Mouse (Mus musculus): Measurements from ENCODE around the gene Fbxl14.
"Not testable (repeated sequence)": the region's sequence is repeated elsewhere in the genome, so short reads cannot be mapped to it uniquely, and the experiment has no call there.

Gene Fbxl14

DNA sequence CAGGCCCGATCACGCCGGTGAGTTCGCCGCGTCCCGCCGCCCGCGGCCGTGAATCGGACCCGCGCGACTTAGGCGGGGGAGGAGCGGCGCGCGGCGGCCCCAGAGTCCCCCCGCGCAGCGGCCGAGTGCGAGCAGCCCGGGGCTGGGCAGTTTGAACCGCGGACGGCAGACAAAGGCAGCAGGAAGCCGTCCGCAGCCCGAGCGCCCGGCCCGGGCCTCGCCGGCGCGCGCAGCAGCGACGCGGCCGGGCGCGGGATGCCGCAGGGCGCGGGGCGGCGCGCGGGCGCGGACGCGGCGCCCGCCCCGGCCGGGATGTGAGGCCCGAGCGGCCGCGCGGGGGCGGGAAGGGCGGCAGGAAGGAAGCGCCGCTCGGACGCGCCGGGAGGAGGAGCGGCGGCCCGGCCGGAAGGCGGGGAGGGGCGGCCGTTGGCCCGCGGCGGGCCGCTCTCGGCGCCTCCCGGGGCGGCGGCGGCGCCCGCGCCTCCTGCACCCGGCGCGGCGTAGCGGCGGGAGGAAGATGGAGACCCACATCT, at the start of gene Fbxl14:
TSS of gene Fbxl14 (plus strand) at position 326 of the 533 bp plus-strand sequence.
- DNase-seq (ENCODE audit: extremely low spot score, low spot score): no peak

DNA sequence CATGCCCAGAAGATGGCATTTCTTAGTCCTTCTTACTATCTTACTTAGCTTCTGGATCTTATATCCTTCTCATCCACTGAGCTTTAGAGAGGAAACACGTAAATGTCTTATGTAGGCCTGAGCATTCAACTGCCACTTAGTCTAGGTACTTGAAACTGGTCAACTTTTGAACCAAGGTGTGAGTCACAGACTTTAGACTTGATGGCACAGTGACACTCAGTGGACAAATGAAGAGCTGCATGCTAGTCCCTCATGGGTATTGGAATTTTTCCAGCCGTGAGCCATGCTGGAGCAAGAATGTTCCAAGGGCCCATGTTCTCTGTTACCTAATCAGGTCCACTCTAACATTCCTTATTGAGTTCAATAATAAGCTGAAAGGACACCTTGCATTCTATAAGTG, 49.0 kb upstream of the Fbxl14 start:
- DNase-seq (ENCODE audit: extremely low spot score, low spot score): no peak

DNA sequence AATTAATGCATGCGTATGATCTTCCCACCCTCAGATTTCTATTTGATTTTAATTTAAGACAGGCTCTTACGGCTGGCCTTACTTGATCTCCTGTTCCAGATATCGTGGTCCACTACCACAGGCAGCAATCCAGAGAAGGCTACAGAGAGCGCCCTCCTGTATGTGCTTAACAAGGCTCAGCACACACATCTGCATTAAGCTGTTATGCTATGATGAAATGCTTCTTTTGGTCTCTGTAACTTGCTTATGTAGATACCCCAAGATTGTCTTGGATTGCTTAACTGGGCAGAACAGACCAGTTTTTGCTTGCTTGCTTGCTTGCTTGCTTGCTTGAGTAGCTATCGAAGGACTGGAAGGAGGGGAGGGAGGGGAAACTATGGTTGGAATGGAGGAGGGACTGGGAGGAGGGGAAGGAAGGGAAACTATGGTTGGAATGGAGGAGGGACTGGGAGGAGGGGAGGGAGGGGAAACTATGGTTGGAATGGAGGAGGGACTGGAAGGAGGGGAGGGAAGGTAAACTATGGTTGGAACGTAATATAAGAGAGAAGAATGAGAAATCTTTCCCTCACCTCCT, 47.6 kb upstream of the Fbxl14 start:
- DNase-seq (ENCODE audit: extremely low spot score, low spot score): no peak

DNA sequence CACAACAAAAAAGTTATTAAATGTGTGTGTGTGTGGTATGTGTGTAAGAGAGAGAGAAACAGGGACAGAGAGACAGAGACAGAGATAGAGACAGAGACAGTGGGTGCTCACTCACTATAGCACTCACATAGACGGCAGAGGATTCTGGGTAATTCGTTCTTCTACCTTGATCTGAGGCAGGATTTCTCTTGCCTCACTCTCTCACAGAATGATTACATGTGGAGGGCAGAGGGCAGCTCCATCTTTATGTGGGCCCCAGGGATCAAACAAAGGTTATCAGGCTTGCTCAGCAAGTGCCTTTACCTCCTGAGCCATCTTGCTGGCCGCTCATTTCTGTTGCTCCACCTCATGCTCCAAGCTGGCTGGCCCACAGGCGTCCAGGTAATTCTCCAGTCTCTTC, 45.1 kb upstream of the Fbxl14 start:
- no peak for DNase-seq (ENCODE audit: extremely low spot score, low spot score)

- no peak for DNase-seq (ENCODE audit: extremely low spot score, low spot score)
These were observed 41.3 kb upstream of the Fbxl14 start for GRCm38 (mm10) chr6:119437894-119438761.

DNA sequence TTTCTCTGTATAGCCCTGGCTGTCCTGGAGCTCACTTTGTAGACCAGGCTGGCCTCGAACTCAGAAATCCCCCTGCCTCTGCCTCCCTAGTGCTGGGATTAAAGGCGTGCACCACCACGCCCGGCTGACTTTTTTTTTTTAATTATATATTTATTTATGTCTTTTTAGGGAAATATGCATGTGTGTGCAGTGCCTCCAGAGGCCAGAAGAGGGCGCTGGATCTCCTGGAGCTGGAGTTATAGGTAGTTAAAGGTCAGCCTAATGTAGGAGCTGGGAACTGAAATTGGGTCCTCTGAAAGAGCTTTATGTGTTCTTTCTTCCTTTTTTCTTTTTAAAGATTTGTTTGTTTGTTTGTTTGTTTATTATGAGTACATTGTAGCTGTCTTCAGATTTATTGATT, 36.7 kb upstream of the Fbxl14 start:
- not testable (repeated sequence) for DNase-seq (ENCODE audit: extremely low spot score, low spot score)

GRCm38 (mm10) chr6:119443742-119444645, 35.5 kb upstream of the Fbxl14 start:
- peak; percentile 81 for DNase-seq (ENCODE audit: extremely low spot score, low spot score)

GRCm38 (mm10) chr6:119445671-119446607, 33.5 kb upstream of the Fbxl14 start:
- DNase-seq (ENCODE audit: extremely low spot score, low spot score): no peak

- DNase-seq (ENCODE audit: extremely low spot score, low spot score): peak; percentile 22
These were observed 31.0 kb upstream of the Fbxl14 start for GRCm38 (mm10) chr6:119448321-119449059.

DNA sequence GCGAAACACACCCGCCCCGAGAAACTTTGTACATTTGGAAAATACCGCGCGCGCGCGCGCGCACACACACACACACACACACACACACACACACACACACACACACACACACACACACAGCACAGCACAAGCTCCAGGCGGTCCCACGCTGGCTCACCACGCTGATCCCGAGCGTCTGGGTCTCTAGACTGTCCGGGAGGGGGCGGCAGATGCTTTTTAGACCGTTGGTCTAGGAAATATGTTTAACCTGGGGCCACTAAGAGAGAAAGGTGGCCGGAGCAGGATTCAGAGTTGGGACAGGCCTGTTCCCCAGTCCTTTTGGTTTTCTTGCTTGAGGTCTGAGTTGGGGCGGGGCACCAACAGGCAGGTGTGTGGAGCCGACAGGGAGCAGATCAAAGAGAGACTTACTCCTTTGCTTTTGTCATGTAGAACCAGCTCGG, 30.4 kb upstream of the Fbxl14 start:
- peak; percentile 64 for DNase-seq (ENCODE audit: extremely low spot score, low spot score)

DNA sequence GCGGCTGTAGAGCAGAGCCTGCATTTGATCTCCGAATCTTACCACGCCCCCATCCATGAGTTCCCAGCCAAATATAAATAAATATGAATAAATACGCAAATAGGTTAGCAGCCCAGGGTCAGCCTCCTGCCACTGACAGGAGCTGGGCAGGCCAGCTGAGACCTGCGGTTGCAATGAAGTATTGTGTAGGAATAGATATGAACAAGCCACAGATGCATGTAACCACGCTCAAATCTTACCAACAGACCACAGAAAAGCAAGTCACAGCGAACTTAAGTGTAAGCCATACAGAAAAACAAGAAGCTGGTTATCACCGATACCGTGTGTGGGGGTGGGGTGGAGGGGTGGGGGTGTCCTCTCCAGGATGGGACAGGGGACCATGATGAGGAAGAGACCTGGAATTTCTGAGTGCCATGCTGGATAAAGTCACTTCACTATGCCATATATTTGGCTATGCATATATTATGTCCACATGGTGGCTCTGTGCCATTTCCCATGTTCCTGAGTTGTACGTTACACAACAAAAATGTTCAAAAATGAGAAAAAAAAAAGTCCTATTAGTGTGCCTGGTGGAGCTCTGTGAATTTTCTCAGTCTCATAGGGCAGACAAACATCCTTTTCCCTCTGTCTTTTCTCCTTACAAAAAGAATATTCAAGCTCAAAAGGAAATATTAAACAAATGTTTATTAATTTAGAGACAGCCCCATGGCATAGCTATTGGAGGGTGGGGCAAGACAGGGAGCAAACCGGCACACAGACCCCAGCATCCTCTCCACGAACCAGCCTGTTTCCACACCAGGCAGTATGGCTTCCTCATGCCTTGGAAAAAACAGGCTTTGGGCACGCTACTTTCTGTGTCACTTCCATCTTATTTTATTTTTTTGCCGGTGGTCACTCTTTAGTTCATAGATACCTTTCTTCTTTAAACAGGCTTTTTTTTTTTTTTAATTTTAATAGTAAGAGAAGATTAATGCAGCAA, 28.2 kb upstream of the Fbxl14 start:
- no peak for DNase-seq (ENCODE audit: extremely low spot score, low spot score)

- peak; percentile 71 for DNase-seq (ENCODE audit: extremely low spot score, low spot score)
These were observed 27.4 kb upstream of the Fbxl14 start for GRCm38 (mm10) chr6:119451981-119452499.

GRCm38 (mm10) chr6:119458166-119458565, 21.3 kb upstream of the Fbxl14 start:
- DNase-seq (ENCODE audit: extremely low spot score, low spot score): no peak

GRCm38 (mm10) chr6:119459041-119459440, 20.4 kb upstream of the Fbxl14 start:
- DNase-seq (ENCODE audit: extremely low spot score, low spot score): no peak

- no peak for DNase-seq (ENCODE audit: extremely low spot score, low spot score)
These were observed 19.1 kb upstream of the Fbxl14 start for GRCm38 (mm10) chr6:119460391-119460790.

DNA sequence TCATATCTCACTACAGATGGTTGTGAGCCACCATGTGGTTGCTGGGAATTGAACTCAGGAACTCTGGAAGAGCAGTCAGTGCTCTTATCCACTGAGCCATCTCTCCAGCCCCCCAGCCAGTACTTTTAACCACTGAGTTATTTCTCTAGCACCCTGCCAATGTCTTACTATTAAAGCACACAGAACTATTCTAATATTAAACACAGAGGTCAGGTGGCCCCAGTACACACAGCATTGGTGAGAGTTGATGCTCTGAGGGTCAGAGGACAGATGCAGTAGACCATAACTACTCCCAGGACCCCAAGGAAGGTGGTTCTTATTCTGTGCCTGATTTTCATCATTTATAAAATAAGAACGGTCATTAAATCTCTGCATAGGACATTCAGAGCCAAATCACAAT, 13.3 kb upstream of the Fbxl14 start:
- DNase-seq (ENCODE audit: extremely low spot score, low spot score): no peak

- no peak for DNase-seq (ENCODE audit: extremely low spot score, low spot score)
These were observed 12.3 kb upstream of the Fbxl14 start for GRCm38 (mm10) chr6:119466921-119467784.

GRCm38 (mm10) chr6:119467785-119468059, 11.7 kb upstream of the Fbxl14 start:
- no peak for DNase-seq (ENCODE audit: extremely low spot score, low spot score)
